Mouse (Mus musculus) megakaryocyte, embryonic 14.5 days (primary cell): ENCODE measurements around the gene Mad1l1.

Experiments
- FLI1 ChIP-seq: IDR thresholded peaks from 2 replicates; pipeline ENCODE4 v1.6.1; 2012; ENCODE audit warnings: low read length, inconsistent platforms, mixed read lengths
- GATA1 ChIP-seq: IDR thresholded peaks from 3 replicates; pipeline ENCODE4 v1.6.1; 2012; ENCODE audit warnings: mixed read lengths, low read length, inconsistent platforms, borderline replicate concordance

- TF ChIP-seq GATA1 (no peak), FLI1 (no peak)
These were observed 199.4 kb downstream of the Mad1l1 start for GRCm38 (mm10) chr5:140121966-140122365.
